Mouse (Mus musculus) kidney, embryonic 16.5 days (tissue): ENCODE results near the gene Prss8. TPM values are rescaled to one million over a fixed set of nuclear protein-coding genes. Genes with fewer than 3 reads are reported as not detected.
A peak's percentile ranks its signal among the peaks of the same experiment; 100 is the strongest.

Source experiments
- ATAC-seq: fragments of 200-750 bp; cut with Nextera tagmentation; 2 replicates; pipeline ENCODE4 v1.8.0; 2017; ENCODE audit warnings: moderate TSS enrichment; ENCODE audit not compliant: low FRiP score, low TSS enrichment
- H3K27ac ChIP-seq: fragments of 300-500 bp; sonication (generic); 2 replicates; pipeline ENCODE4 v1.5.1; 2014; ENCODE audit warnings: low read length
- H3K27me3 ChIP-seq: fragments of 300-500 bp; sonication (generic); 2 replicates; pipeline ENCODE4 v1.6.1; 2014; ENCODE audit warnings: low read length, control low read depth, mixed read lengths; ENCODE audit not compliant: insufficient read depth
- H3K36me3 ChIP-seq: fragments of 300-500 bp; sonication (generic); 2 replicates; pipeline ENCODE4 v1.6.1; 2014; ENCODE audit warnings: low read length, control low read depth, mixed read lengths; ENCODE audit not compliant: insufficient read depth
- H3K4me1 ChIP-seq: fragments of 300-500 bp; sonication (generic); 2 replicates; pipeline ENCODE4 v1.6.1; 2014; ENCODE audit warnings: low read length, control low read depth, mixed read lengths; ENCODE audit not compliant: insufficient read depth
- H3K4me2 ChIP-seq: fragments of 300-500 bp; sonication (generic); replicated peaks from 2 replicates; pipeline ENCODE4 v1.6.1; 2014; ENCODE audit warnings: low read depth, low read length
- H3K4me3 ChIP-seq: fragments of 300-500 bp; sonication (generic); 2 replicates; pipeline ENCODE4 v1.5.1; 2014; ENCODE audit warnings: mild to moderate bottlenecking, low read length
- H3K9ac ChIP-seq: fragments of 300-500 bp; sonication (generic); replicated peaks from 2 replicates; pipeline ENCODE4 v1.6.1; 2014; ENCODE audit warnings: low read length
- H3K9me3 ChIP-seq: fragments of 300-500 bp; sonication (generic); 2 replicates; pipeline ENCODE4 v1.6.1; 2016; ENCODE audit warnings: low read length, control low read depth
- WGBS: fragments of 180-500 bp; shearing (Covaris S2); extraction: QIAGEN DNeasy Blood & Tissue Kit; methylation state at CpG from one replicate; pipeline ENCODE4 v1.1.7; 2014; 5-methylcytosine and 5-hydroxymethylcytosine counted together
- polyA plus RNA-seq: library from polyadenylated mRNA; unstranded; fragments of >200 nt; fragmentation: Nextera tagmentation; extraction: Ambion mirVana; gene quantifications from 2 replicates; pipeline ENCODE4 v1.2.1, GENCODE M21; 2015

The Prss8 gene
- polyA plus RNA-seq, 1 experiment from 2014 or later, result 98.7 TPM

DNA sequence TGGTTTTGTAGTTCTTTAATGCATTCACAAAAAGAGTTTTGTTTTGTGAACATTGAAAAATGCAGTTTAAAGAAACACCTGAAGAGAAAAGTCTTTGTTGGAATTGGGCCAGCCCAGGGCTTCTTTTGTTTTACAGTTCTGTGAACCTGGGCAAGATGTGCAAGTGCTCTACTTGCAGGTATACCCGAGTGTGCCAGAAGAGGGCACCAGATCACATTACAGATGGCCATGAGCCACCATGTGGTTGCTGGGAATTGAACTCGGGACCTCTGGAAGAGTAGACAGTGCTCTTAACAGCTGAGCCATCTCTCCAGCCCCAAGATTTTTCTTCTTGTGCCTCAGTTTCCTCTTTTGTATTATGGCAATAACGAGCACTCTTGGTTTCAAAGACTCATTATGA lies 11.7 kb downstream of the Prss8 start:
- Histone ChIP-seq H3K4me2 (no peak overlapping the region), H3K27me3 (no peaks in the 10 kb centered on the region), H3K4me1 (peaks cover 1% of the 10 kb centered on the region), H3K27ac (no peak overlapping the region), H3K9me3 (no peaks in the 10 kb centered on the region), H3K9ac (no peak overlapping the region), H3K4me3 (no peak overlapping the region), H3K36me3 (peaks cover 29% of the 10 kb centered on the region)
- 61% methylated on average over 3 of the region's 3 CpGs for WGBS
- no peak for ATAC-seq

- no peak for ATAC-seq
- peaks cover 5% of the 10 kb centered on the region for H3K4me1 ChIP-seq
- 89% methylated on average over 12 of the region's 12 CpGs for WGBS
Measured at GRCm38 (mm10) chr7:127915293-127915692, 14.6 kb downstream of the Prss8 start.

GRCm38 (mm10) chr7:127912938-127913337 lies 17.0 kb downstream of the Prss8 start:
- WGBS, result 25% methylated on average over 4 of the region's 4 CpGs
- H3K4me1 ChIP-seq, result peaks cover 5% of the 10 kb centered on the region
- H3K4me2 ChIP-seq, result peak overlapping the region; percentile 78
- H3K27ac ChIP-seq, result peak overlapping the region; percentile 90
- H3K36me3 ChIP-seq, result peaks cover 40% of the 10 kb centered on the region
- peak overlapping the region; percentile 99 for H3K4me3 ChIP-seq
- no peak for ATAC-seq
- no peaks in the 10 kb centered on the region for H3K9me3 ChIP-seq
- peak overlapping the region; percentile 92 for H3K9ac ChIP-seq
- no peaks in the 10 kb centered on the region for H3K27me3 ChIP-seq

More at GRCm38 (mm10) chr7:127915293-127915692, 14.6 kb downstream of the Prss8 start:
- no peaks in the 10 kb centered on the region for H3K27me3 ChIP-seq
- no peak overlapping the region for H3K27ac ChIP-seq
- no peak overlapping the region for H3K9ac ChIP-seq
- H3K9me3 ChIP-seq, result no peaks in the 10 kb centered on the region
- H3K4me2 ChIP-seq, result no peak overlapping the region
- peaks cover 26% of the 10 kb centered on the region for H3K36me3 ChIP-seq
- no peak overlapping the region for H3K4me3 ChIP-seq

DNA sequence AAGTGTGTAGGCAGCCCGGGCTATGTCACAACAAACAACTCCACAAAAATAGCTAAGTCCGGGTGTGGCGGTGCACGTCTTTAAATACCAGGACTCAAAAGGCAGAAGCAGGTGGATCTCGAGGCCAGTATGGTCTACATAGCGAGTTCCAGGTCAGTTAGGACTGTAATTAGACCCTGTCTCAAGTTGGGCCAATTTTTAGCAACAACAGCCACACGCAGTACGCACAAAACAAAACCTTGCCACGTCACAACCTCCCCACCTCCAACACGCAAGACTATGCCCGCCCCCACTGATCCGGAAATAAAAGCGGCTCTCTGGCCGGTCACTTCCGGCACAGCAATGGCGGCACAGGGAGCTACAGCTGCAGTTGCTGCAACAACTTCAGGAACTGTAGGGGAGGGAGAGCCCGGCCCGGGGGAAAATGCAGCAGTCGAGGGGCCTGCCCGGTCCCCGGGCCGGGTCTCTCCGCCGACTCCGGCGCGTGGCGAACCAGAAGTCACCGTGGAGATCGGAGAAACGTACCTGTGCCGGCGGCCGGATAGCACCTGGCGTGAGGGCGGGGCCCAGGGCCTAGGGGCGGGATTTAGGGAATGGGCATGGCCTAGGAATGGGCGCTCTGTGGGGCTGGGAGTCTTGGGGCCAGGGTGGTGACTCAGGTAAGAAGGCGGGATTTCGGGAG lies 17.6 kb downstream of the Prss8 start, which contains the start of gene Kat8:
Gene Kat8, plus strand, starts transcription at position 327 of the 682 bp plus-strand sequence.
- no peaks in the 10 kb centered on the region for H3K9me3 ChIP-seq
- ATAC-seq, result peak; percentile 97
- peaks cover 5% of the 10 kb centered on the region for H3K4me1 ChIP-seq
- peak within 1 kb of the TSS; percentile 78 for H3K4me2 ChIP-seq
- under 1% methylated on average over 40 of the region's 40 CpGs for WGBS
- H3K36me3 ChIP-seq, result peaks cover 46% of the 10 kb centered on the region
- H3K4me3 ChIP-seq, result peak within 1 kb of the TSS; percentile 99
- no peaks in the 10 kb centered on the region for H3K27me3 ChIP-seq
- peak within 1 kb of the TSS; percentile 92 for H3K9ac ChIP-seq
- peak within 1 kb of the TSS; percentile 90 for H3K27ac ChIP-seq

- Histone ChIP-seq H3K9me3 (no peaks in the 10 kb centered on the region), H3K4me3 (no peak overlapping the region), H3K9ac (no peak overlapping the region), H3K27ac (no peak overlapping the region), H3K36me3 (peaks cover 49% of the 10 kb centered on the region), H3K4me1 (peaks cover 17% of the 10 kb centered on the region), H3K4me2 (no peak overlapping the region), H3K27me3 (no peaks in the 10 kb centered on the region)
- ATAC-seq, result no peak
- WGBS, result 90% methylated on average over 4 of the region's 4 CpGs
Measured at GRCm38 (mm10) chr7:127908656-127909055, 21.2 kb downstream of the Prss8 start.

GRCm38 (mm10) chr7:127907939-127908338 lies 22.0 kb downstream of the Prss8 start:
- no peak overlapping the region for H3K4me3 ChIP-seq
- no peaks in the 10 kb centered on the region for H3K27me3 ChIP-seq
- no peak for ATAC-seq
- H3K27ac ChIP-seq, result no peak overlapping the region
- H3K4me2 ChIP-seq, result no peak overlapping the region
- no peaks in the 10 kb centered on the region for H3K9me3 ChIP-seq
- WGBS, result 94% methylated on average over 12 of the region's 12 CpGs
- H3K36me3 ChIP-seq, result peaks cover 49% of the 10 kb centered on the region
- no peak overlapping the region for H3K9ac ChIP-seq
- H3K4me1 ChIP-seq, result peaks cover 13% of the 10 kb centered on the region

GRCm38 (mm10) chr7:127903971-127904796 lies 25.7 kb downstream of the Prss8 start, which contains the start of gene Bckdk:
TSS of gene Bckdk (plus strand) at chr7:127904082.
- H3K9ac ChIP-seq, result peak within 1 kb of the TSS; percentile 96
- H3K27me3 ChIP-seq, result no peaks in the 10 kb centered on the region
- no peaks in the 10 kb centered on the region for H3K9me3 ChIP-seq
- peaks cover 40% of the 10 kb centered on the region for H3K36me3 ChIP-seq
- peak within 1 kb of the TSS; percentile 90 for H3K27ac ChIP-seq
- H3K4me2 ChIP-seq, result peak within 1 kb of the TSS; percentile 92
- H3K4me1 ChIP-seq, result peaks cover 12% of the 10 kb centered on the region
- peak; percentile 92 for ATAC-seq
- peak within 1 kb of the TSS; percentile 91 for H3K4me3 ChIP-seq
- 4% methylated on average over 38 of the region's 38 CpGs for WGBS

GRCm38 (mm10) chr7:127901772-127902171 lies 28.1 kb downstream of the Prss8 start:
- 76% methylated on average over 2 of the region's 2 CpGs for WGBS
- Histone ChIP-seq H3K4me2 (no peak overlapping the region), H3K9ac (no peak overlapping the region), H3K4me1 (peaks cover 12% of the 10 kb centered on the region), H3K27me3 (no peaks in the 10 kb centered on the region), H3K4me3 (no peak overlapping the region), H3K9me3 (no peaks in the 10 kb centered on the region), H3K36me3 (peaks cover 17% of the 10 kb centered on the region), H3K27ac (no peak overlapping the region)
- no peak for ATAC-seq

- Histone ChIP-seq H3K27me3 (no peaks in the 10 kb centered on the region), H3K4me3 (no peak overlapping the region), H3K9me3 (no peaks in the 10 kb centered on the region), H3K4me1 (peaks cover 8% of the 10 kb centered on the region), H3K4me2 (no peak overlapping the region), H3K36me3 (no peaks in the 10 kb centered on the region), H3K9ac (no peak overlapping the region), H3K27ac (no peak overlapping the region)
- ATAC-seq, result no peak
- 37% methylated on average over 7 of the region's 7 CpGs for WGBS
Measured at GRCm38 (mm10) chr7:127899997-127900396, 29.9 kb downstream of the Prss8 start.
